Mouse (Mus musculus) MEL (cell line): ENCODE results near the gene Hecw2.

Experiments used
- EP300 ChIP-seq, 2 experiments: IDR thresholded peaks; 2 replicates each; pipeline ENCODE4 v1.6.1; 2011; ENCODE audit warnings: improper control_type of control experiment in 2 of 2, low read length in 2 of 2, low read depth in 1 of 2, mild to moderate bottlenecking in 1 of 2
- GATA1 ChIP-seq: IDR thresholded peaks from 2 replicates; pipeline ENCODE4 v1.6.1; 2011; ENCODE audit warnings: low read depth, low read length, improper control_type of control experiment
- POLR2A ChIP-seq, 2 experiments: IDR thresholded peaks; 2 replicates each; pipeline ENCODE4 v1.6.1; 2011 to 2012; ENCODE audit warnings: low read length in 2 of 2, mild to moderate bottlenecking in 2 of 2, control low read depth in 1 of 2, improper control_type of control experiment in 1 of 2, low read depth in 1 of 2, moderate library complexity in 1 of 2; ENCODE audit not compliant: control insufficient read depth in 1 of 2, insufficient read depth in 1 of 2, poor library complexity in 1 of 2
- ZKSCAN1 ChIP-seq: IDR thresholded peaks from 2 replicates; pipeline ENCODE4 v1.6.1; 2012; ENCODE audit warnings: low read depth, mild to moderate bottlenecking, inconsistent platforms, low read length, improper control_type of control experiment, moderate library complexity

GRCm38 (mm10) chr1:54145106-54145505, 49.9 kb downstream of the Hecw2 start:
- no peak for TF ChIP-seq ZKSCAN1
- TF ChIP-seq EP300 (IDR thresholded peaks at IDR 0.05; ENCODE audit: low read depth in 1 of 2, low read length in 2 of 2), result no peak
- TF ChIP-seq POLR2A (IDR thresholded peaks at IDR 0.05; ENCODE audit: control insufficient read depth in 1 of 2, insufficient read depth in 1 of 2, low read depth in 1 of 2, low read length in 2 of 2, poor library complexity in 1 of 2), result no peak
- TF ChIP-seq GATA1, result no peak
